Mouse (Mus musculus): ENCODE data around the gene Tmem229b. TPM values are rescaled to one million over a fixed set of nuclear protein-coding genes. Genes with fewer than 3 reads are reported as not detected.
"Not testable (repeated sequence)": the region's sequence is repeated elsewhere in the genome, so short reads cannot be mapped to it uniquely, and the experiment has no call there.

Tmem229b gene
- 21.8 and 27.7 TPM in 2 replicates for total RNA-seq (2017)

GRCm38 (mm10) chr12:79007126-79007753, at the start of gene Tmem229b:
Tmem229b (minus strand) TSS chr12:79007627.
- peak; percentile 34 to 47; a peak in 2 of 4 replicates for ATAC-seq (replicated peaks in 1 of 2; ENCODE audit: insufficient read depth in 1 of 2, low FRiP score in 2 of 2, low TSS enrichment in 1 of 2, low read depth in 1 of 2, poor library complexity in 2 of 2, severe bottlenecking in 2 of 2)

- no peak for ATAC-seq (replicated peaks in 1 of 2; ENCODE audit: insufficient read depth in 1 of 2, low FRiP score in 2 of 2, low TSS enrichment in 1 of 2, low read depth in 1 of 2, poor library complexity in 2 of 2, severe bottlenecking in 2 of 2)
These were observed 47.8 kb upstream of the Tmem229b start for GRCm38 (mm10) chr12:79055276-79055675.

GRCm38 (mm10) chr12:79052073-79052472, 44.6 kb upstream of the Tmem229b start:
- no peak for ATAC-seq (replicated peaks in 1 of 2; ENCODE audit: insufficient read depth in 1 of 2, low FRiP score in 2 of 2, low TSS enrichment in 1 of 2, low read depth in 1 of 2, poor library complexity in 2 of 2, severe bottlenecking in 2 of 2)

- peak in 1 of 2 experiments; percentile 34; a peak in 1 of 4 replicates for ATAC-seq (replicated peaks in 1 of 2; ENCODE audit: insufficient read depth in 1 of 2, low FRiP score in 2 of 2, low TSS enrichment in 1 of 2, low read depth in 1 of 2, poor library complexity in 2 of 2, severe bottlenecking in 2 of 2)
These were observed 43.3 kb upstream of the Tmem229b start for GRCm38 (mm10) chr12:79050545-79051212.

GRCm38 (mm10) chr12:79049807-79050206, 42.4 kb upstream of the Tmem229b start:
- no peak for ATAC-seq (replicated peaks in 1 of 2; ENCODE audit: insufficient read depth in 1 of 2, low FRiP score in 2 of 2, low TSS enrichment in 1 of 2, low read depth in 1 of 2, poor library complexity in 2 of 2, severe bottlenecking in 2 of 2)

- ATAC-seq (replicated peaks in 1 of 2; ENCODE audit: insufficient read depth in 1 of 2, low FRiP score in 2 of 2, low TSS enrichment in 1 of 2, low read depth in 1 of 2, poor library complexity in 2 of 2, severe bottlenecking in 2 of 2) = no peak
These were observed 41.5 kb upstream of the Tmem229b start for GRCm38 (mm10) chr12:79048898-79049297.

GRCm38 (mm10) chr12:79047203-79047602, 39.8 kb upstream of the Tmem229b start:
- no peak for ATAC-seq (replicated peaks in 1 of 2; ENCODE audit: insufficient read depth in 1 of 2, low FRiP score in 2 of 2, low TSS enrichment in 1 of 2, low read depth in 1 of 2, poor library complexity in 2 of 2, severe bottlenecking in 2 of 2)

- ATAC-seq (replicated peaks in 1 of 2; ENCODE audit: insufficient read depth in 1 of 2, low FRiP score in 2 of 2, low TSS enrichment in 1 of 2, low read depth in 1 of 2, poor library complexity in 2 of 2, severe bottlenecking in 2 of 2) = no peak
These were observed 38.7 kb upstream of the Tmem229b start for GRCm38 (mm10) chr12:79046171-79046570.

- ATAC-seq (replicated peaks in 1 of 2; ENCODE audit: insufficient read depth in 1 of 2, low FRiP score in 2 of 2, low TSS enrichment in 1 of 2, low read depth in 1 of 2, poor library complexity in 2 of 2, severe bottlenecking in 2 of 2) = no peak
These were observed 37.2 kb upstream of the Tmem229b start for GRCm38 (mm10) chr12:79044668-79045067.

- ATAC-seq (replicated peaks in 1 of 2; ENCODE audit: insufficient read depth in 1 of 2, low FRiP score in 2 of 2, low TSS enrichment in 1 of 2, low read depth in 1 of 2, poor library complexity in 2 of 2, severe bottlenecking in 2 of 2) = no peak
These were observed 34.0 kb upstream of the Tmem229b start for GRCm38 (mm10) chr12:79041436-79041835.

GRCm38 (mm10) chr12:79040201-79040827, 32.9 kb upstream of the Tmem229b start:
- ATAC-seq (replicated peaks in 1 of 2; ENCODE audit: insufficient read depth in 1 of 2, low FRiP score in 2 of 2, low TSS enrichment in 1 of 2, low read depth in 1 of 2, poor library complexity in 2 of 2, severe bottlenecking in 2 of 2) = no peak

GRCm38 (mm10) chr12:79039708-79040107, 32.3 kb upstream of the Tmem229b start:
- ATAC-seq (replicated peaks in 1 of 2; ENCODE audit: insufficient read depth in 1 of 2, low FRiP score in 2 of 2, low TSS enrichment in 1 of 2, low read depth in 1 of 2, poor library complexity in 2 of 2, severe bottlenecking in 2 of 2) = no peak

GRCm38 (mm10) chr12:79035349-79035748, 27.9 kb upstream of the Tmem229b start:
- no peak for ATAC-seq (replicated peaks in 1 of 2; ENCODE audit: insufficient read depth in 1 of 2, low FRiP score in 2 of 2, low TSS enrichment in 1 of 2, low read depth in 1 of 2, poor library complexity in 2 of 2, severe bottlenecking in 2 of 2)

GRCm38 (mm10) chr12:79034331-79034730, 26.9 kb upstream of the Tmem229b start:
- no peak for ATAC-seq (replicated peaks in 1 of 2; ENCODE audit: insufficient read depth in 1 of 2, low FRiP score in 2 of 2, low TSS enrichment in 1 of 2, low read depth in 1 of 2, poor library complexity in 2 of 2, severe bottlenecking in 2 of 2)

- ATAC-seq (replicated peaks in 1 of 2; ENCODE audit: insufficient read depth in 1 of 2, low FRiP score in 2 of 2, low TSS enrichment in 1 of 2, low read depth in 1 of 2, poor library complexity in 2 of 2, severe bottlenecking in 2 of 2) = peak; percentile 58 to 66; a peak in 3 of 4 replicates
These were observed 21.8 kb upstream of the Tmem229b start, which contains the start of gene Plekhh1 for GRCm38 (mm10) chr12:79028911-79029861. Plekhh1 (plus strand) TSS chr12:79029163.

GRCm38 (mm10) chr12:79027526-79027925, 20.1 kb upstream of the Tmem229b start:
- ATAC-seq (replicated peaks in 1 of 2; ENCODE audit: insufficient read depth in 1 of 2, low FRiP score in 2 of 2, low TSS enrichment in 1 of 2, low read depth in 1 of 2, poor library complexity in 2 of 2, severe bottlenecking in 2 of 2) = not testable (repeated sequence)

GRCm38 (mm10) chr12:79022882-79023281, 15.5 kb upstream of the Tmem229b start:
- ATAC-seq (replicated peaks in 1 of 2; ENCODE audit: insufficient read depth in 1 of 2, low FRiP score in 2 of 2, low TSS enrichment in 1 of 2, low read depth in 1 of 2, poor library complexity in 2 of 2, severe bottlenecking in 2 of 2) = 0 out of 4 replicates have a peak, but pooled peaks of 1 of the 2 experiments have one; percentile 36

All from hematopoietic stem cell, adult 5-6 weeks (primary cell).